Mouse (Mus musculus) T-helper 2 cell (primary cell): ENCODE data around the gene Rtn2.

ENCODE experiments used
- in situ Hi-C: fragments of 300-600 bp; cut with MboI, MseI; formaldehyde crosslinking; loops from one replicate; pipeline ENCODE4 v1.15.1; 2025; ENCODE audit warnings: high pct_unique_total_duplicates

Gene Rtn2

GRCm38 (mm10) chr7:19342481-19343027 lies 60.1 kb downstream of the Rtn2 start:
- in situ Hi-C loops: loop anchor here (5.0 kb wide), 1 partner anchor 35 kb away; no protein-coding TSS in a partner anchor

- in situ Hi-C loops: loop anchor here (5.0 kb wide), 1 partner anchor 36 kb away; no protein-coding TSS in a partner anchor
Observed at GRCm38 (mm10) chr7:19343210-19343808, 60.9 kb downstream of the Rtn2 start.

GRCm38 (mm10) chr7:19344237-19344847 lies 61.9 kb downstream of the Rtn2 start, which contains the start of gene Ercc1:
Ercc1 (plus strand) TSS chr7:19344778.
- in situ Hi-C loops: loop anchor here (5.0 kb wide), 1 partner anchor 37 kb away; no protein-coding TSS in a partner anchor

GRCm38 (mm10) chr7:19344938-19345471 lies 62.6 kb downstream of the Rtn2 start:
- in situ Hi-C loops: loop anchor here (5.0 kb wide), 1 partner anchor 38 kb away; no protein-coding TSS in a partner anchor
